Mouse (Mus musculus): Measurements from ENCODE around the gene Rabep1. TPM values are rescaled to one million over a fixed set of nuclear protein-coding genes. Genes with fewer than 3 reads are reported as not detected.

Rabep1 gene
- polyA plus RNA-seq, 1 experiment from 2014 or later = 58.7 TPM

GRCm38 (mm10) chr11:70812365-70812764, 32.2 kb upstream of the Rabep1 start, which contains the start of gene Scimp:
TSS of gene Scimp (minus strand) at chr11:70812586.
- Histone ChIP-seq H3K4me3 (no peak within 1 kb of the TSS), H3K4me2 (replicated peaks) (no peak within 1 kb of the TSS), H3K36me3 (no peaks in the 10 kb centered on the region), H3K9me3 (no peaks in the 10 kb centered on the region), H3K27ac (no peak within 1 kb of the TSS), H3K27me3 (replicated peaks) (no peaks in the 10 kb centered on the region), H3K9ac (no peak within 1 kb of the TSS), H3K4me1 (no peaks in the 10 kb centered on the region)
- ATAC-seq (ENCODE audit: low FRiP score, low read depth) = no peak
- 86% methylated on average over 7 of the region's 7 CpGs for WGBS

DNA sequence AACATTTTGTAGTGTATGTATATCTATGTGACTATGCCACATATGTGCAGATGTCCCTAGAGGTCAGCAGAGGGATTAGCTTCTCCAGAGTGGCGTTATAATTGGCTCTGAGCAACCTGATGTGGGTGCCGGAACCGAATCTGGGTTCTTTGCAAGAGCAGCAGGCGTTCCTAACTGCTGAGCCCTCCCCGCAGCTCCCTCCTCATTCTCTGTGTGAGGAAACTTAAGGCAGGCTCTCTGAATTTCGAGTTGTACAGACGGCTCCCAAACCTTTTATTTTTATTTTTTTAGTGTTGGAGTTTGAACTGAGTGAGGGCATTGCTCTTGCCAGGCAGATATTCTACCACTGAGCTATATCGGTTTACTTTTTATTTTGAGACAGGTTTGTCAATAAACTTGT, 29.5 kb upstream of the Rabep1 start:
- no peak overlapping the region for H3K4me2 ChIP-seq (replicated peaks)
- no peak overlapping the region for H3K4me3 ChIP-seq
- no peaks in the 10 kb centered on the region for H3K4me1 ChIP-seq
- H3K36me3 ChIP-seq = no peaks in the 10 kb centered on the region
- no peak for ATAC-seq (ENCODE audit: low FRiP score, low read depth)
- H3K27ac ChIP-seq = no peak overlapping the region
- no peaks in the 10 kb centered on the region for H3K27me3 ChIP-seq (replicated peaks)
- H3K9me3 ChIP-seq = no peaks in the 10 kb centered on the region
- H3K9ac ChIP-seq = no peak overlapping the region
- WGBS = 86% methylated on average over 8 of the region's 8 CpGs

GRCm38 (mm10) chr11:70815498-70816078, 29.0 kb upstream of the Rabep1 start:
- Histone ChIP-seq H3K4me3 (no peak overlapping the region), H3K4me2 (replicated peaks) (no peak overlapping the region), H3K4me1 (no peaks in the 10 kb centered on the region), H3K9ac (no peak overlapping the region), H3K9me3 (no peaks in the 10 kb centered on the region), H3K27me3 (replicated peaks) (no peaks in the 10 kb centered on the region), H3K36me3 (no peaks in the 10 kb centered on the region), H3K27ac (no peak overlapping the region)
- 34% methylated on average over 6 of the region's 6 CpGs for WGBS
- no peak for ATAC-seq (ENCODE audit: low FRiP score, low read depth)

DNA sequence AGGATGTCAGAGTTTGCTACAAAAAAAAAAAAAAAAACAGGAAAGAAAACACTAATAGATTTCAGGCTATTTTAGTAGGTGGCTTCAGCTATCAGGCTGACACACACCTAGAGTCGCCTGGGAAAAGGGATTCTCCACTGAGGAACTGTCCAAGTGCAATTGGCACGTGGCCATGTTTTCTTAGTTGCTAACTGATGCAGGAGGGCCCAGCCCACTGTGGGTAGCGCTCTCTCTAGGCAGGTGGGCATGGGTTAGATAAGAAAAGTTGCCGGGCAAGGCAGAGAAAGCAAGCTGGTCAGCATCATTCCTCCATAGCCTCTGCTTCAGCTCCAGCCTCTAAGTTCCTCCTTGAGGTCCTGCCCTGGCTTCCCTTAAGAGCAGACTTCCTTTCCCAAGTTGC, 27.8 kb upstream of the Rabep1 start:
- no peak for ATAC-seq (ENCODE audit: low FRiP score, low read depth)
- H3K9ac ChIP-seq = no peak overlapping the region
- no peaks in the 10 kb centered on the region for H3K36me3 ChIP-seq
- H3K4me3 ChIP-seq = no peak overlapping the region
- no peaks in the 10 kb centered on the region for H3K27me3 ChIP-seq (replicated peaks)
- H3K4me2 ChIP-seq (replicated peaks) = no peak overlapping the region
- H3K27ac ChIP-seq = no peak overlapping the region
- no peaks in the 10 kb centered on the region for H3K9me3 ChIP-seq
- WGBS = 82% methylated on average over 4 of the region's 4 CpGs
- no peaks in the 10 kb centered on the region for H3K4me1 ChIP-seq

DNA sequence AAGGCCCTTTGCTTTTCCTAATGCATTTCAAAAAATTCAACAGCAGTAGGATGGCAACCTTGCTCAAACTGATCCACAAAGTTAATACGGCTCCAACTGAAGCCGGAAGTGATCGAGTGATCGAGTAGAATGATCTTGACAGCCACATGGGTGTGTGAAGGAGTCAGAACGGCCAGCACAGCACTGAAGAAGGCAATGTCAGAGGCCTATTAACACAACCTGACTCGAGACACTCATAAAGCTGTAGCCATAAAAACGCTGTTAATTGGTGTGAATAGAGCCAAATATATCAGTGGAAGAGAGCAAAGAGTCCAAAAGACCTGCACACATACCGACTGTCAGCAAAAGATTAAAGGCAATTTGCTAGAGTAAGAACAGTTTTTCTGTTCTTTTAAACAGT, 24.5 kb upstream of the Rabep1 start:
- H3K4me2 ChIP-seq (replicated peaks) = no peak overlapping the region
- H3K4me3 ChIP-seq = no peak overlapping the region
- H3K9me3 ChIP-seq = no peaks in the 10 kb centered on the region
- no peaks in the 10 kb centered on the region for H3K27me3 ChIP-seq (replicated peaks)
- no peak overlapping the region for H3K9ac ChIP-seq
- H3K27ac ChIP-seq = no peak overlapping the region
- 0 out of 2 replicates have a peak, but pooled peaks cover 3% of the 10 kb centered on the region for H3K4me1 ChIP-seq
- 61% methylated on average over 8 of the region's 8 CpGs for WGBS
- no peaks in the 10 kb centered on the region for H3K36me3 ChIP-seq
- ATAC-seq (ENCODE audit: low FRiP score, low read depth) = no peak

GRCm38 (mm10) chr11:70821728-70822591, 22.6 kb upstream of the Rabep1 start:
- no peak for ATAC-seq (ENCODE audit: low FRiP score, low read depth)
- 59% methylated on average over 17 of the region's 17 CpGs for WGBS

DNA sequence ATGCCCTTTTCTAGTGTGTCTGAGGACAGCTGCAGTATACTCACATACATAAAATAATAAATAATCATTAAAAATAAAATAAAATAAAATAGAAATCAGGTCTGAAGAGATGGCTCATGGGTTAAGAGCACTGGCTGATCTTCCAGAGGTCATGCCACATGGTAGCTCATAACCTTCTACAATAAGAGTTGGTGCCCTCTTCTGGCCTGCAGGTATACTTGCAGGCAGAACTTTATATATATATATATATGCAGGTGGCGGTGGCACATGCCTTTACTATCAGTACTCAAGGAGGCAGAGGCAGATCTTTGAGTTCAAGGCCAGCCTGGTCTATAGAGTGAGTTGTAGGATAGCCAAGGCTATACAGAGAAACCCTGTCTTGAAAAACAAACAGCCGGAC, 18.4 kb upstream of the Rabep1 start:
- H3K4me1 ChIP-seq = 0 out of 2 replicates have a peak, but pooled peaks cover 3% of the 10 kb centered on the region
- H3K4me3 ChIP-seq = no peak overlapping the region
- H3K9me3 ChIP-seq = no peaks in the 10 kb centered on the region
- H3K9ac ChIP-seq = no peak overlapping the region
- no peaks in the 10 kb centered on the region for H3K27me3 ChIP-seq (replicated peaks)
- no peak for ATAC-seq (ENCODE audit: low FRiP score, low read depth)
- H3K27ac ChIP-seq = no peak overlapping the region
- H3K36me3 ChIP-seq = no peaks in the 10 kb centered on the region
- no peak overlapping the region for H3K4me2 ChIP-seq (replicated peaks)
- WGBS = 92% methylated on average over 2 of the region's 2 CpGs

More at GRCm38 (mm10) chr11:70821728-70822591, 22.6 kb upstream of the Rabep1 start:
- Histone ChIP-seq H3K27ac (no peak overlapping the region), H3K4me2 (replicated peaks) (no peak overlapping the region), H3K9ac (no peak overlapping the region), H3K4me3 (no peak overlapping the region), H3K9me3 (no peaks in the 10 kb centered on the region), H3K36me3 (no peaks in the 10 kb centered on the region), H3K27me3 (replicated peaks) (no peaks in the 10 kb centered on the region), H3K4me1 (0 out of 2 replicates have a peak, but pooled peaks cover 3% of the 10 kb centered on the region)

DNA sequence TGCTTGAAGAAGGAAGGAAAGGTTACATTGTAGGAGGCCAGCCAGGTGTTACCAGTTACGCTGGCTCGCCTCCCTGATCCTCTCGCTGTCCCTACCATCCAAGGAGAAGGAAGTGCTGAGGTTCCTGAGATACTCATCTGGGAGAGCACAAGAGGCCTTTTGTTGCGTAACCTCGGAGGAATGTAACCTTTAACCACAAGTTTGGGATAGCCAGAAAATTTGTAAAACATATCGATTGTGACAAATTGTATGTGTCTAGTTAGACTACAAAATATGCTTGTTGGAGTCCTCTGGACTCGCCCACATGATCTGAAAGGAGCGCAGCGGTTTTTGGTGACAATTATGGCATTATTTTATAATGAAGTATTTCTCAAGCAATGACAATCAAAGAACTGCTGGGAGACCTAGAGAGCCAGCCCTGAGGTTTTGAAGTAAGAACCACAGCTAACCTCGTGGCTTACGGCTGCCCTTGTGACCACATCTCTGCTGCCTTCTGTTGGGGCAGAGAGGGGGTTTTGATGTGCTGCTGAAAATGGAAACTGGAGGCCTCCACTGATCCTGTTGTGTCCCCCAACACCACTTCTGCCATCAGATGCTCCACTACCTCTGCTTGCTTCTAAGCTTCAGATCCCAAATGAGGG, 15.5 kb upstream of the Rabep1 start:
- Histone ChIP-seq H3K9me3 (peaks cover 3% of the 10 kb centered on the region; the same call in 1 of the 2 replicates), H3K9ac (no peak overlapping the region), H3K4me2 (replicated peaks) (no peak overlapping the region), H3K36me3 (no peaks in the 10 kb centered on the region), H3K27me3 (replicated peaks) (no peaks in the 10 kb centered on the region), H3K4me1 (no peaks in the 10 kb centered on the region), H3K27ac (no peak overlapping the region), H3K4me3 (no peak overlapping the region)
- no peak for ATAC-seq (ENCODE audit: low FRiP score, low read depth)
- 89% methylated on average over 11 of the region's 11 CpGs for WGBS

- Histone ChIP-seq H3K4me2 (replicated peaks) (no peak overlapping the region), H3K4me3 (no peak overlapping the region), H3K9ac (no peak overlapping the region), H3K36me3 (no peaks in the 10 kb centered on the region), H3K27ac (no peak overlapping the region), H3K27me3 (replicated peaks) (no peaks in the 10 kb centered on the region), H3K9me3 (peaks cover 3% of the 10 kb centered on the region; the same call in 1 of the 2 replicates), H3K4me1 (no peaks in the 10 kb centered on the region)
- no peak for ATAC-seq (ENCODE audit: low FRiP score, low read depth)
- 46% methylated on average over 3 of the region's 3 CpGs for WGBS
Observed at GRCm38 (mm10) chr11:70831201-70831600, 13.4 kb upstream of the Rabep1 start.

- ATAC-seq (ENCODE audit: low FRiP score, low read depth) = no peak
- H3K9me3 ChIP-seq = peaks cover 3% of the 10 kb centered on the region; the same call in 1 of the 2 replicates
- H3K4me1 ChIP-seq = no peaks in the 10 kb centered on the region
- no peaks in the 10 kb centered on the region for H3K27me3 ChIP-seq (replicated peaks)
- H3K36me3 ChIP-seq = no peaks in the 10 kb centered on the region
- no peak overlapping the region for H3K4me2 ChIP-seq (replicated peaks)
- no peak overlapping the region for H3K27ac ChIP-seq
- H3K9ac ChIP-seq = no peak overlapping the region
- H3K4me3 ChIP-seq = no peak overlapping the region
Observed at GRCm38 (mm10) chr11:70833408-70833807, 11.2 kb upstream of the Rabep1 start.

- Histone ChIP-seq H3K4me3 (no peak overlapping the region), H3K36me3 (no peaks in the 10 kb centered on the region), H3K9ac (no peak overlapping the region), H3K9me3 (peaks cover 3% of the 10 kb centered on the region; the same call in 1 of the 2 replicates), H3K4me2 (replicated peaks) (no peak overlapping the region), H3K27me3 (replicated peaks) (no peaks in the 10 kb centered on the region), H3K27ac (no peak overlapping the region), H3K4me1 (no peaks in the 10 kb centered on the region)
- no peak for ATAC-seq (ENCODE audit: low FRiP score, low read depth)
- 67% methylated on average over 3 of the region's 3 CpGs for WGBS
Observed at GRCm38 (mm10) chr11:70833831-70834230, 10.7 kb upstream of the Rabep1 start.

- H3K4me2 ChIP-seq (replicated peaks) = no peak overlapping the region
Observed at GRCm38 (mm10) chr11:70835381-70835831, 9.2 kb upstream of the Rabep1 start.

More at GRCm38 (mm10) chr11:70835381-70835831, 9.2 kb upstream of the Rabep1 start:
- Histone ChIP-seq H3K4me3 (no peak overlapping the region), H3K27me3 (replicated peaks) (no peaks in the 10 kb centered on the region), H3K36me3 (no peaks in the 10 kb centered on the region), H3K4me1 (no peaks in the 10 kb centered on the region), H3K9me3 (peaks cover 3% of the 10 kb centered on the region; the same call in 1 of the 2 replicates), H3K9ac (no peak overlapping the region), H3K27ac (no peak overlapping the region)
- 76% methylated on average over 6 of the region's 6 CpGs for WGBS
- ATAC-seq (ENCODE audit: low FRiP score, low read depth) = no peak
